Mouse (Mus musculus) hindbrain, embryonic 14.5 days (tissue): ENCODE measurements around the gene Esrra. TPM values are rescaled to one million over a fixed set of nuclear protein-coding genes. Genes with fewer than 3 reads are reported as not detected.

ENCODE experiments used
- ATAC-seq: fragments of 200-750 bp; cut with Nextera tagmentation; 2 replicates; pipeline ENCODE4 v1.8.0; 2017; ENCODE audit warnings: moderate number of reproducible peaks, mild to moderate bottlenecking, moderate TSS enrichment, moderate library complexity; ENCODE audit not compliant: low FRiP score
- DNase-seq: peaks from one replicate; pipeline ENCODE4 v3.0.0-alpha.2; 2015; ENCODE audit warnings: low spot score
- H3K27ac ChIP-seq: fragments of 300-500 bp; sonication (generic); 2 replicates; pipeline ENCODE4 v1.5.1; 2014; ENCODE audit warnings: mild to moderate bottlenecking, moderate library complexity
- H3K27me3 ChIP-seq: fragments of 300-500 bp; sonication (generic); 2 replicates; pipeline ENCODE4 v1.6.1; 2014; ENCODE audit warnings: mild to moderate bottlenecking, low read length, mixed read lengths; ENCODE audit not compliant: control insufficient read depth, insufficient read depth
- H3K36me3 ChIP-seq: fragments of 300-500 bp; sonication (generic); replicated peaks from 2 replicates; pipeline ENCODE4 v1.6.1; 2014; ENCODE audit not compliant: control insufficient read depth, insufficient read depth
- H3K4me1 ChIP-seq: fragments of 300-500 bp; sonication (generic); replicated peaks from 2 replicates; pipeline ENCODE4 v1.6.1; 2014; ENCODE audit warnings: antibody characterized with exemption, low read length, mixed read lengths; ENCODE audit not compliant: control insufficient read depth, insufficient read depth
- H3K4me2 ChIP-seq: fragments of 300-500 bp; sonication (generic); replicated peaks from 2 replicates; pipeline ENCODE4 v1.6.1; 2014; ENCODE audit warnings: mild to moderate bottlenecking, moderate library complexity
- H3K4me3 ChIP-seq: fragments of 300-500 bp; sonication (generic); replicated peaks from 2 replicates; pipeline ENCODE4 v1.5.1; 2014; ENCODE audit warnings: mild to moderate bottlenecking, low read length
- H3K9ac ChIP-seq: fragments of 300-500 bp; sonication (generic); 2 replicates; pipeline ENCODE4 v1.6.1; 2014
- H3K9me3 ChIP-seq: fragments of 300-500 bp; sonication (generic); 2 replicates; pipeline ENCODE4 v1.6.1; 2016; ENCODE audit warnings: low read length; ENCODE audit not compliant: control insufficient read depth
- WGBS: fragments of 180-500 bp; shearing (Covaris S2); extraction: QIAGEN DNeasy Blood & Tissue Kit; methylation state at CpG from one replicate; pipeline ENCODE4 v1.1.7; 2014; 5-methylcytosine and 5-hydroxymethylcytosine counted together
- polyA plus RNA-seq: library from polyadenylated mRNA; unstranded; fragments of >200 nt; fragmentation: Nextera tagmentation; extraction: Ambion mirVana; gene quantifications from 2 replicates; pipeline ENCODE4 v1.2.1, GENCODE M21; 2014

Gene Esrra
- polyA plus RNA-seq = 6.2 and 7.3 TPM in 2 replicates

DNA sequence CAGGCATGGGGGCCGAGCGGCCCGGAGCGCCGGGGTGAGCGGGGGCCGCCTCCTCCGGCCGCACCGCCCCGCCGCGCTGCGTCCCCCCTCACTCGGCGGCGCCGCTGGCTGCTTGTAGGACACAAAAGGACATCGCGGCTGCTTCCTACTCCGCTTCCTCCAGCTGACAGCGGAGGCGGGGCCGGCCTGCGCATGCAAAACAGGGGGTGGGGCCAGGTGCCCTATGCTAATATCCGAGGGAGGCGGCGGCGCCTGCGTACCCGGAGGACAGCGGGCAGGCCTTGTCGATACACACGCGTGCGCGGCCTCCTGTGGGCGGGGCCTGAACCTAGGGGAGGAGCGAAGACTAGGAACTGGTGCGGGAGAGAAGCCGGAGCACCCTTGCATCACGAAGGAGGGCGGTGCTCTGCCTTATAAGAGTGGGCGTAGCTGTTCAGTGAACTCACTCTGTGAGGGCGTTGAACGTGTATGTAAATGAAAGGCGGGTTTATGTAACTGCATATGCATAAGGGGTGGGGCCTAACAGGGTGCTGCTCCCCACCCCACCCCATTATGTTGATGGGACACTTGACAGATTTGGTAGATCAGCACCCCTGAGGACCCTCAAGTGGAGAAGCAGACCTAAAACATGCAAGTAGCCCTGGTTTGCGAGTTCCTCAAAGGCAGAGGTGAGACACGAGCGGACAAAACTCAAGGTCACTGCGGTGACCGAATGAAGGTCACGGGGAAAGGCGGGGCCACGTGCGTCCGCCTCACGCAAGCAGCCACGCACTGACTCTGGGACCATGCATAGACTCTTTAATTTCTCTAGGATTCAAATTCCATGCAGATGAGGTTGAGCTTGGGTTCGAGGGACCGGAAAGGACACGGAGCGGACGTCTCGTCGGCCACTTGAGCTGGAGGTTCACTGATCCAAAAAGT, at the start of gene Esrra:
TSS of gene Esrra (minus strand) at position 167 of the 921 bp plus-strand sequence.
- ATAC-seq (peak; percentile 95), DNase-seq (peak; percentile 99)
- Histone ChIP-seq H3K27ac (peak within 1 kb of the TSS; percentile 90), H3K4me3 (peak within 1 kb of the TSS; percentile 79), H3K4me1 (peaks cover 25% of the 10 kb centered on the region), H3K4me2 (peak within 1 kb of the TSS; percentile 97), H3K36me3 (no peaks in the 10 kb centered on the region), H3K9me3 (no peaks in the 10 kb centered on the region), H3K9ac (peak within 1 kb of the TSS; percentile 94), H3K27me3 (peaks cover 46% of the 10 kb centered on the region)
- under 1% methylated on average over 49 of the region's 66 CpGs for WGBS

DNA sequence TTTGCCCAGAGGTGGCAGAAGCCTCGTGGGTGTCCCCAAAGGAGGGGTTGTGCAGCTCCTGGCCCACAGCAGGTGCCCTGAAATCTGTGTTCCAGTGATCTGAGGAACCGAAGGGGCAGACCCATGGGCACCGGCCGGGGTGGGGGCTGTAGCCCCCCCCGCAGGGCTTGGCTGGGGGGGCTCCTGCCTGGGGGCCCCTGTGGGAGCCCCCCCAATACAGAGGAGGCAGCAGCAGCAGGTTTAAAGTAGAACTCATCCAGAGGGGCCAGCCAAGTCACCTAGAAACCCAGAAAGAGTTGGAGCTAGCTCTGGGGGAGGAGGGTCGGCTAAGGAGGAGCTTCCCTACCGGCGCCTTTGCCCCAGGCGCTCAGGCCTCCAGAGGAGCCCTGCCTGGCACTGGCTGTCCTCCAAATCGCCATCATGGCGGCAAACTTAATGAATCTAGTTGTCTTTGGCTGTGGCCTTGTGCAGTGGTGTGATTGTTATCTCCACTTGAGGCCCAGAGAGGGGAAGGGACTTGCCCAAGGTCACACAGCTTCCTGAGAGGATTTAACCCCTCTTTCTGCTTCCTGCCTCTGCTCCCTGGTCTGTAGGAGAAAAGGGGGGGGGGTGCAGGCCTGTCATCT, 49.0 kb upstream of the Esrra start:
- peaks cover 23% of the 10 kb centered on the region for H3K27me3 ChIP-seq
- H3K36me3 ChIP-seq = no peaks in the 10 kb centered on the region
- H3K9me3 ChIP-seq = no peaks in the 10 kb centered on the region
- H3K27ac ChIP-seq = no peak overlapping the region
- ATAC-seq (no peak), DNase-seq (no peak)
- peak overlapping the region; percentile 20; the same call in 1 of the 2 replicates for H3K9ac ChIP-seq
- H3K4me3 ChIP-seq = no peak overlapping the region
- peak overlapping the region; percentile 47; the same call in 1 of the 2 replicates for H3K4me2 ChIP-seq
- peaks cover 9% of the 10 kb centered on the region for H3K4me1 ChIP-seq
- WGBS = 18% methylated on average over 11 of the region's 11 CpGs

DNA sequence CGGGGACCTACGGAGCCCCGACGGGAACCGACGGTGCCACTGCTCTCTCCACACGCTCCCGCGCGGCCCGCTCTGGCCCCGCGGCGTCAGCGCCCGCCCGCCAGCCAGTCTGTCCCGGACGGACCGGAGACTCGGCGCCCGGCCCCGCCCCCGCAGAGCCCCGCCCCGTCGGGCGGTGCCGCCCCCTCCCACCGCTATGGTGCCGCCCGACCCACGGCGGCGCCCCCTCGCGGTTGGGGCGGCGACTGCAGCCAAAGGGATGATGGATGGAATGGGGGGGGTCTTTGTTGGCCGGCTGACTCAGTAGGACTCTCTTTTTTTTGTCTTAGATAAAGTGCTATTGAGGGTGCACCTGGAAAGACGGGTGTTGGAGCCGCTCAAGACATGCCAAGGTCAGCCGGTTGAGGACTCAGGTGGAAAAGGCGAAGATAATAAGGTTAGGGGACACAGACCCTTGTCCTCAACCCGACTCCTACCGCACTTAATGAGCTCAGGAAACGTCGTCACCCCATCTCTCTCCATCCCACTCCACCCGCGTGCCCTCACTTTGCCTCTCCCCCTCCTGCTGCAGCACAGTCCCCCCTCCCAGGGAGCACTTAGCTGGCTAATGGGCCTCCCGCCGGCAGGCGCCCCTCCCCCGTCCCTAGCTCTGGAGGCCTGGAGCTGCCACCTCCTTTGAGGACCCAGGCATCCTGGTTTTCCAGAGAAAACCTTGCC, 48.2 kb upstream of the Esrra start:
- Histone ChIP-seq H3K4me3 (peak overlapping the region; percentile 39), H3K36me3 (no peaks in the 10 kb centered on the region), H3K4me1 (peaks cover 9% of the 10 kb centered on the region), H3K4me2 (peak overlapping the region; percentile 47), H3K9me3 (no peaks in the 10 kb centered on the region), H3K9ac (peak overlapping the region; percentile 52), H3K27ac (no peak overlapping the region), H3K27me3 (peaks cover 23% of the 10 kb centered on the region)
- 2% methylated on average over 55 of the region's 55 CpGs for WGBS
- peak; percentile 6; the same call in 1 of the 2 replicates for ATAC-seq
- DNase-seq = peak; percentile 45

DNA sequence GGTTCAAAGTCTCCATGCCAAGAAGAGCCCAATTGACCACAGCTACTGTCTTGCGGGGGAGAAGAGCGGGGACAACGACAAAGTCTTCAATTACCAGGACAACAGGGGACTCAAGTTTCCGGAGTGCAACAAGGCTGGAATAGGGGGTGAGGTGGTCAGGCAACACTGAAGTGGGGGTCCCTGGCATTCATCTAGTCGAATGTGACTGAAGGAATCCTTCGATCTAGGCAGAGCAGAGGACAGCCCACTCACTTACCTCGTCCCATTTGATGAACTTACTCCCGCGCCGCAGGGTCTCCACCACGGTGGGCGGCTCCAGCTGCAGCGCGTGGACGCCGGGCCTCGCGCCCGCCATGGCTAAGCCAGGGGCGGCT, 47.7 kb upstream of the Esrra start:
- peak overlapping the region; percentile 52 for H3K9ac ChIP-seq
- H3K4me2 ChIP-seq = peak overlapping the region; percentile 47
- H3K27ac ChIP-seq = no peak overlapping the region
- under 1% methylated on average over 20 of the region's 20 CpGs for WGBS
- peaks cover 23% of the 10 kb centered on the region for H3K27me3 ChIP-seq
- H3K9me3 ChIP-seq = no peaks in the 10 kb centered on the region
- H3K4me3 ChIP-seq = peak overlapping the region; percentile 39
- ATAC-seq = no peak
- H3K4me1 ChIP-seq = peaks cover 9% of the 10 kb centered on the region
- DNase-seq = no peak
- H3K36me3 ChIP-seq = no peaks in the 10 kb centered on the region

DNA sequence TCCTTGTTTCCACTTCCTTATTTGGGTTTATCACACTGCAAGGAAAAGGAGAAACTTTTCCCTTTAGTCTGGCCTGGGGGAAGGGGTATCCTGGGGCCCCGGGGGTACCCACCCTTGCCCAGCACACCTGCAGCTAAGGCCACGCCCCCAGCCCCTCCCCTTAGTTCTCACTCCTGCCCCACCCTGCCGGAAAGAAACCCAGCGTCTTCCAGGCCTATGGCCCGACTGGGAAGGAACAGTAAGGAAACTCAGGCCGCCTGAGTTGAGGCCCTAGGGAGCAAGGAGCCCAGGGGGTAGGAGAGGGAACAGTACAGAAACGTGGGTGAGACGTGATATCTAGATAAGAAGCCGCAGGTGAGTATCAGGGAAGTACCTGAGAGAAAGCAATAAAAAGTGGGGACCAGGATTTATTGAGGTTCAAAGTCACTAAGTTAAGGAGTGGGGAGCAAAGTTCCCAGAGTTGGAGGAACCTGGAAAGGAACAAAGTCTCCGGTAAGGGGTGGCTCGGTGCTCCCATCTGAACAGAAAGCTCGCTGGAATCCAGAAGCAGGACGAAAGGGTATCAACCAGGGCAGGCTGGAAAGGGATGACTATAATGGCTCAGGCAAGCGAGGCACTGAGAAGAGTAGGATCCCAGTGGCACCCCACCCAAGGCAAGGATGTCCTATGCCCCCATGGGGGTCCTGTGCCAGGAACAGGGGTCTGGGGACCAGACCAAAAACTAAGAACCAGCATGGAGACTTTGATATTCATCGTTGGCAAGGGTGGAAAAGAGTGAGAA, 47.1 kb upstream of the Esrra start:
- 17% methylated on average over 15 of the region's 15 CpGs for WGBS
- H3K9me3 ChIP-seq = no peaks in the 10 kb centered on the region
- H3K4me2 ChIP-seq = peak overlapping the region; percentile 47
- peaks cover 23% of the 10 kb centered on the region for H3K27me3 ChIP-seq
- H3K4me1 ChIP-seq = peaks cover 9% of the 10 kb centered on the region
- H3K4me3 ChIP-seq = peak overlapping the region; percentile 39
- ATAC-seq = no peak
- no peaks in the 10 kb centered on the region for H3K36me3 ChIP-seq
- no peak overlapping the region for H3K27ac ChIP-seq
- DNase-seq = no peak
- no peak overlapping the region; the same call in 1 of the 2 replicates for H3K9ac ChIP-seq

DNA sequence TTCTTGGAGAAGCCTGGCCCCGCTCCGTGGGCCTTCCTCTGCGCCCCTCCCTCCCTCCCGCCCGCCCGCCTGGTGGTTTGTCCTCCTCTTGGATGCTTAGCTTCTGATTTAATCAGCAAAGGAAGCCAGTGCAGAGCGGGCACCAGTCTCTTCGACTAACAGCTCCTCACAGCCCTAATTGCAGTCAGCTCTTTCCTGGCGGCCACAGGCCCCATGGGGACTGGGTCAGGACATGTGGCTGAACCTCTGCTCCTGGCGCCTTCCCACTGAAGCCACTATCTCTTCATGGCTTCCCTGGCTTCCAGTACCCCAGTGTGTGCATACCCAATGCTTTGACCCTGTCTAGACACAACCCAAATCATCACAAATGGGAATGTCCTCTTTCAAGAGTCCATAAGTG, 34.8 kb upstream of the Esrra start:
- WGBS = 83% methylated on average over 10 of the region's 10 CpGs
- no peak for DNase-seq
- no peak overlapping the region for H3K27ac ChIP-seq
- no peak overlapping the region for H3K4me3 ChIP-seq
- ATAC-seq = no peak
- no peaks in the 10 kb centered on the region for H3K27me3 ChIP-seq
- H3K9ac ChIP-seq = no peak overlapping the region
- H3K36me3 ChIP-seq = peaks cover 19% of the 10 kb centered on the region; the same call in 1 of the 2 replicates
- H3K9me3 ChIP-seq = no peaks in the 10 kb centered on the region
- peaks cover 9% of the 10 kb centered on the region for H3K4me1 ChIP-seq
- no peak overlapping the region for H3K4me2 ChIP-seq

DNA sequence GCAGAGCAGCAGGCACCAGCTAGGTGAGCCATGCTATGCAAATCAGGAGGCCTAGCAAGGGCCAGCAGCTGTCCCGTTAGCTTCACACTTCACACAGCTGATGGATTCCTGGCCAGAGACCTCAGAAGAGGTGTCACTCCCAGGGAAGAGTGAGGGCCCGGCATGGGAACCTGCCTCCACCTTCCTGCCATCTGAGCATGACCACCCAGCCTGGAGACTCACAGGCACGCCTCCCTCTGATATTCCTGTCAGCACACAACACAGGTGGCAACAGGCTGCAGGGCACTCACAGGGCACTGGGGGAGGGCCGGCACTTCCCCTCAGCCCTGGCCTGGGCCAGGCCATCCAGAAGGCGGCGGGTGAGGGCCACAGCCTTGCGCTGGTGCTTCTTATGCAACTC, 33.8 kb upstream of the Esrra start:
- H3K27me3 ChIP-seq = no peaks in the 10 kb centered on the region
- H3K4me3 ChIP-seq = no peak overlapping the region
- no peak overlapping the region for H3K4me2 ChIP-seq
- no peak overlapping the region for H3K9ac ChIP-seq
- H3K36me3 ChIP-seq = peaks cover 19% of the 10 kb centered on the region; the same call in 1 of the 2 replicates
- ATAC-seq (no peak), DNase-seq (no peak)
- WGBS = 90% methylated on average over 7 of the region's 7 CpGs
- no peak overlapping the region for H3K27ac ChIP-seq
- no peaks in the 10 kb centered on the region for H3K9me3 ChIP-seq
- peaks cover 9% of the 10 kb centered on the region for H3K4me1 ChIP-seq

DNA sequence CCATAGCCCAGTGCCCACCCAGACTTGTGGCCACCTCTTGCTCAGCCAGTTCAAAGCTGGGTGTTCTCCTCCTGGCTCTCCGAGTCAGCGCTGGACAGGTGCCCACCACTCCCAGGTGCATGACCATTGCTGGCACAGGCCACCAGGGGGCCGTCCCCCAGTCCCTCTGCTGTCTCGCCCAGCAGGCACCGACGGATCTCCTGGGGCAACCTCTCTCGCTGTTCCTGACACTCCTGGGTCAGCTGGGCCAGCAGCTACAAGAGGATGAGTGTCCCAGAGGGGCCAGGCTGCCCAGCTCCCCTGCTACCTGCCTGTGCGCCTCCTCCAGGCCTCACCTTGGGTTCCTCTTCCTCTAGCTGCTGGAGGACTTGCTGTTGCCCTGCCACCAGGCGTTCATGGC, 32.4 kb upstream of the Esrra start:
- DNase-seq (no peak), ATAC-seq (no peak)
- H3K27me3 ChIP-seq = no peaks in the 10 kb centered on the region
- H3K9me3 ChIP-seq = no peaks in the 10 kb centered on the region
- H3K36me3 ChIP-seq = 0 out of 2 replicates have a peak, but pooled peaks cover 19% of the 10 kb centered on the region
- no peak overlapping the region for H3K4me3 ChIP-seq
- WGBS = 60% methylated on average over 9 of the region's 9 CpGs
- H3K27ac ChIP-seq = no peak overlapping the region
- peaks cover 19% of the 10 kb centered on the region for H3K4me1 ChIP-seq
- H3K4me2 ChIP-seq = no peak overlapping the region
- no peak overlapping the region for H3K9ac ChIP-seq
